Mouse (Mus musculus) megakaryocyte, embryonic 14.5 days (primary cell): ENCODE measurements around the gene Pip4k2b.

Experiments
- FLI1 ChIP-seq: IDR thresholded peaks from 2 replicates; pipeline ENCODE4 v1.6.1; 2012; ENCODE audit warnings: low read length, inconsistent platforms, mixed read lengths
- GATA1 ChIP-seq: IDR thresholded peaks from 3 replicates; pipeline ENCODE4 v1.6.1; 2012; ENCODE audit warnings: mixed read lengths, low read length, inconsistent platforms, borderline replicate concordance

DNA sequence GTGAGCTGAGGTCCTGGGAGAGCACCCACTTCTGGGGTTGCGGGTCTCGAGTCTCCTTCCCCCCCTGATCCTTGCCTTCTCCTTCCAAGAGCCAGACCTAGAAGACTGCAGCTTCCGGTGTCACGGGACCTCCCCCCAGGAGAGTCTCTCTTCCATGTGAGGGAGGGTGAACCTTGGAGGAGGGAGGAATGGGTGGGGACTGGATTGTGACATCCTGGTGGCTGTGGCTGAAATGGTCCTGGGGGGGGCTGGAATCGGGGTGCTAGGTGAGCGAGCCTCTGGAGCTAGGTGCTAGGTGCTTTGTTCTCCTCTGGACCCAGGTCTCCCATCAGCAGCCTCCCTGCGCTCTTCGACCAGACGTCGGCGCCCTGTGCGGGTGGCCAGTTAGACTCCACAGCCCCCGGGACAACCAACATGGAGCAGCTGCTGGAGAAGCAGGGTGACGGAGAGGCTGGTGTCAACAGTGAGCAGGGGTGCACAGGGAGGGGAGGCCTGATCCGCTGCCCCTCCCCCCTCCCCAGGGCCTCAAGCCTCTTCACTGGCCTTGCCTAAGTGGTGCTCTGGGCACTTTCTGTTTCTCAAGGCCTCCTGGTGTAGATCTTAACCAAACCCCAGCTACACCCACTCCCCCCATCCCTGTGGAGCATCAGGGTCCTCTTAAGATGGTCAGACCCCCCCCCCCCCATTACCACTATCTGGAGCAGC is 68.3 kb downstream of the Pip4k2b start:
- TF ChIP-seq GATA1 = no peak
- TF ChIP-seq FLI1 = no peak
